15 mouse cellular contexts compared by ENCODE assay signal in the genomic region with DNA sequence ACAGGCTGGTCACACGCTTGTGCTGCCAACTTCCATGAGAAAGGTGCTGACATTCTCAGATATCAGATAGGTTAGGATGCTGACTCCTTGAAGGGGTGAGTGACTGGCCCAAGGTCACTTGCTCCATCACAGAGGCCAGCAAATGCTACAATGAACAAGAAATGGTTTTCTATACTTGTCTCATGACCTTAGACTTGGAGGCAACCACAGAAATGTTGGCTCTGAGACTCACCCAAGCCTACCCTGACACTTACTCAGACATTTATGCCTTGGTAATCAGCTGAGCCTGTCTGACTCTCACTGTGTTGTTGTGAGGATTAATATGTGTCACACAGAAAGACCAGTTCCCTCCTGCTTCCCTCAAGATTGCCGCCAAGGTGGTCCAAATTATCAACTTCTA. TPM values are rescaled to one million over a fixed set of nuclear protein-coding genes. Genes with fewer than 3 reads are reported as not detected.
"Had no signal": no experiment of that assay in that cellular context is flagged by ENCODE, and none has a peak within 500 bp of the region (broad histone marks: within the 10 kb centered on the region; RNA-seq: fewer than 3 reads in every experiment).

No protein-coding gene starts in this region.

- DNase-seq: lung, adult 18-20 months; lung, embryonic 14.5 days; lung, postnatal 10 days; lung, postnatal 4 days; retina, postnatal 1 day; right cerebral cortex, adult 18-20 months; right cerebral cortex, postnatal 25 days; thymus, adult 2 months; thymus, postnatal 25 days; thymus, postnatal 4 days had no signal

- H3K27me3 ChIP-seq: midbrain, embryonic 12.5 days; midbrain, embryonic 15.5 days; neural tube, embryonic 12.5 days; stomach, embryonic 15.5 days had no signal

- ATAC-seq: midbrain, embryonic 15.5 days had no signal

RNA-seq across cellular contexts. Expression of a gene that starts 33.4 kb away (rescaled TPM):
- total RNA-seq: neutrophil, adult 5-6 weeks had no signal
